In genomic region chr8:116980117-116980516, GRCm38 (mm10) we compare ENCODE assay signal across 9 mouse cellular contexts. TPM values are rescaled to one million over a fixed set of nuclear protein-coding genes. Genes with fewer than 3 reads are reported as not detected.
DNase-seq lines count a peak whose midpoint lies in the region; ATAC-seq and TF ChIP-seq lines count a peak whose summit lies in the region.
"Had no signal": no experiment of that assay in that cellular context is flagged by ENCODE, and none has a peak within 500 bp of the region (broad histone marks: within the 10 kb centered on the region; RNA-seq: fewer than 3 reads in every experiment).

No protein-coding gene starts in this region.

- H3K4me2 ChIP-seq in heart, embryonic 13.5 days, result peak overlapping the region; percentile 42

- no peak overlapping the region for H3K4me3 ChIP-seq in gastrocnemius, adult 2 months
- peak overlapping the region; percentile 13; the same call in 1 of the 2 replicates for H3K4me3 ChIP-seq in heart, embryonic 13.5 days
- no peak overlapping the region for H3K4me3 ChIP-seq in layer of hippocampus, adult 2 months
- H3K4me3 ChIP-seq: neural tube, embryonic 13.5 days had no signal

- peaks cover 35% of the 10 kb centered on the region for H3K36me3 ChIP-seq in heart, embryonic 13.5 days

- no peak overlapping the region for H3K27ac ChIP-seq in gastrocnemius, adult 2 months
- H3K27ac ChIP-seq in heart, embryonic 13.5 days (replicated peaks), result no peak overlapping the region
- no peak overlapping the region for H3K27ac ChIP-seq in layer of hippocampus, adult 2 months
- H3K27ac ChIP-seq: neural tube, embryonic 13.5 days had no signal

- peak; percentile 54 for DNase-seq in gastrocnemius, adult 2 months
- no peak for DNase-seq in gastrocnemius, adult 8-10 months (ENCODE audit: low spot score in 2 of 2)
- peak; percentile 44 for DNase-seq in MEL-GATA-1-ER (ENCODE audit: extremely low read depth, low read depth)
- DNase-seq in cerebellum, postnatal 10 days, result peak; percentile 77 to 86
- peak; percentile 44 to 59 for DNase-seq in layer of hippocampus, adult 2 months (ENCODE audit: low spot score in 2 of 2)
- DNase-seq in lung, postnatal 10 days, result peak; percentile 82
- DNase-seq in skeletal muscle tissue, adult 2 months (ENCODE audit: low read depth, low spot score), result peak; percentile 32

- H3K9me3 ChIP-seq in heart, embryonic 13.5 days, result no peaks in the 10 kb centered on the region
- H3K9me3 ChIP-seq: neural tube, embryonic 13.5 days had no signal

- 21% methylated on average over 4 of the region's 4 CpGs for WGBS in heart, embryonic 13.5 days

- intact Hi-C loops in gastrocnemius, adult 2 months (cut with DNase I), result no loop called here

- ATAC-seq in heart, embryonic 13.5 days (ENCODE audit: extremely low read depth, insufficient number of reproducible peaks, low FRiP score, low TSS enrichment), result no peak

- H3K4me1 ChIP-seq in heart, embryonic 13.5 days, result peaks cover 12% of the 10 kb centered on the region

- no peak overlapping the region for H3K9ac ChIP-seq in heart, embryonic 13.5 days
- H3K9ac ChIP-seq: neural tube, embryonic 13.5 days had no signal

- H3K27me3 ChIP-seq in heart, embryonic 13.5 days (replicated peaks), result no peaks in the 10 kb centered on the region
- H3K27me3 ChIP-seq: neural tube, embryonic 13.5 days had no signal

- peak; percentile 80 for TF ChIP-seq CTCF in gastrocnemius, adult 2 months (IDR thresholded peaks at IDR 0.05)
- peak; percentile 91 for TF ChIP-seq CTCF in layer of hippocampus, adult 2 months (conservative IDR thresholded peaks at IDR 0.05)

RNA-seq across cellular contexts. Expression of gene 1700030J22Rik, which starts 1.4 kb away (rescaled TPM):
- under 1 TPM; 0.10 to 0.33 TPM for total RNA-seq in gastrocnemius, adult 2 months (2021)
- under 1 TPM in 2 of 4 experiments, not detected in 2; 0.13 to 0.16 TPM for total RNA-seq in gastrocnemius, adult 8-10 months (2022)
- 0.66 and 0.68 TPM in 2 replicates for polyA plus RNA-seq in heart, embryonic 13.5 days (2015; fragmentation: Nextera tagmentation; extraction: Ambion mirVana)
- 1 to 10 TPM; 6.9 to 7.5 TPM for total RNA-seq in layer of hippocampus, adult 2 months (2021)

RNA-seq across cellular contexts. Expression of gene Gcsh, which starts 13.2 kb away (rescaled TPM):
- 10 to 100 TPM; 37.6 to 45.5 TPM for total RNA-seq in gastrocnemius, adult 2 months (2021)
- 10 to 100 TPM; 43.1 to 47.4 (median 44.0) TPM for total RNA-seq in gastrocnemius, adult 8-10 months (2022)
- 78.4 and 91.5 TPM in 2 replicates for polyA plus RNA-seq in heart, embryonic 13.5 days (2015; fragmentation: Nextera tagmentation; extraction: Ambion mirVana)
- 10 to 100 TPM; 39.9 to 42.9 TPM for total RNA-seq in layer of hippocampus, adult 2 months (2021)

RNA-seq across cellular contexts. Expression of gene Atmin, which starts 36.9 kb away (rescaled TPM):
- 10 to 100 TPM; 22.5 to 23.1 TPM for total RNA-seq in gastrocnemius, adult 2 months (2021)
- 10 to 100 TPM; 29.7 to 35.3 (median 30.7) TPM for total RNA-seq in gastrocnemius, adult 8-10 months (2022)
- 8.0 and 8.8 TPM in 2 replicates for polyA plus RNA-seq in heart, embryonic 13.5 days (2015; fragmentation: Nextera tagmentation; extraction: Ambion mirVana)
- total RNA-seq in layer of hippocampus, adult 2 months (2021), result 10 to 100 TPM; 41.6 to 42.2 TPM

RNA-seq across cellular contexts. Expression of gene Cenpn, which starts 58.6 kb away (rescaled TPM):
- under 1 TPM; 0.43 to 0.50 TPM for total RNA-seq in gastrocnemius, adult 2 months (2021)
- under 1 TPM; 0.36 to 0.88 (median 0.57) TPM for total RNA-seq in gastrocnemius, adult 8-10 months (2022)
- 28.9 and 29.8 TPM in 2 replicates for polyA plus RNA-seq in heart, embryonic 13.5 days (2015; fragmentation: Nextera tagmentation; extraction: Ambion mirVana)
- total RNA-seq in layer of hippocampus, adult 2 months (2021), result 1 to 10 TPM; 1.5 to 1.7 TPM

RNA-seq across cellular contexts. Expression of gene Cmc2, which starts 58.9 kb away (rescaled TPM):
- total RNA-seq in gastrocnemius, adult 2 months (2021), result 10 to 100 TPM; 23.6 to 30.6 TPM
- total RNA-seq in gastrocnemius, adult 8-10 months (2022), result 10 to 100 TPM; 20.8 to 29.6 (median 26.8) TPM
- 101 and 111 TPM in 2 replicates for polyA plus RNA-seq in heart, embryonic 13.5 days (2015; fragmentation: Nextera tagmentation; extraction: Ambion mirVana)
- total RNA-seq in layer of hippocampus, adult 2 months (2021), result 10 to 100 TPM; 11.9 to 13.5 TPM

Comparison
In these comparisons a context has a peak if more than half of its experiments do, and no peak if none do; other contexts are left out.
1. DNase-seq: peak in gastrocnemius, adult 2 months (single experiment), MEL-GATA-1-ER (single experiment), cerebellum, postnatal 10 days (2 of 2), layer of hippocampus, adult 2 months (2 of 2), lung, postnatal 10 days (single experiment) and skeletal muscle tissue, adult 2 months (single experiment); none in gastrocnemius, adult 8-10 months (0 of 2).
2. RNA of gene 1700030J22Rik, which starts 1.4 kb away (total RNA-seq): 6.9 to 7.5 TPM in layer of hippocampus, adult 2 months; 0.10 to 0.33 TPM in gastrocnemius, adult 2 months and 0.13 to 0.16 TPM in gastrocnemius, adult 8-10 months; every median in the first group is over 4 times any median in the second.